Mouse (Mus musculus) embryonic fibroblast, embryonic 13.5 days (primary cell): ENCODE results near the gene Gm48552.

Source experiments
- CTCF ChIP-seq: IDR thresholded peaks from 2 replicates; pipeline ENCODE4 v1.5.1; 2011; ENCODE audit warnings: mild to moderate bottlenecking, control low read depth, low read length, moderate library complexity, borderline replicate concordance; ENCODE audit not compliant: insufficient read depth
- POLR2A ChIP-seq: IDR thresholded peaks from 2 replicates; pipeline ENCODE4 v1.6.1; 2011; ENCODE audit warnings: low read depth, mild to moderate bottlenecking, control low read depth, low read length, moderate library complexity

- TF ChIP-seq CTCF (no peak), POLR2A (no peak)
Measured at GRCm38 (mm10) chr10:81412586-81413309, 23.9 kb downstream of the Gm48552 start.
